ENCODE assay signal across 18 mouse cellular contexts in genomic region chrX:104931153-104931706, GRCm38 (mm10).
DNase-seq lines count a peak whose midpoint lies in the region; ATAC-seq and TF ChIP-seq lines count a peak whose summit lies in the region.
"Had no signal": no experiment of that assay in that cellular context is flagged by ENCODE, and none has a peak within 500 bp of the region (broad histone marks: within the 10 kb centered on the region; RNA-seq: fewer than 3 reads in every experiment).

No protein-coding gene starts in this region.

- no peaks in the 10 kb centered on the region for H3K4me1 ChIP-seq in forebrain, postnatal 0 days (ENCODE audit: insufficient read depth)
- no peaks in the 10 kb centered on the region for H3K4me1 ChIP-seq in forebrain, embryonic 11.5 days (replicated peaks; ENCODE audit: control insufficient read depth, insufficient read depth, low read length)
- H3K4me1 ChIP-seq: embryonic facial prominence, embryonic 15.5 days; lung, embryonic 15.5 days; neural tube, embryonic 15.5 days had no signal

- 79% methylated on average over 2 of the region's 2 CpGs for WGBS in forebrain, postnatal 0 days
- 83% methylated on average over 2 of the region's 2 CpGs for WGBS in forebrain, embryonic 11.5 days

- H3K27me3 ChIP-seq in forebrain, postnatal 0 days (ENCODE audit: insufficient read depth, low read length): no peaks in the 10 kb centered on the region
- H3K27me3 ChIP-seq in forebrain, embryonic 11.5 days (ENCODE audit: control insufficient read depth, insufficient read depth, low read length): peaks cover 4% of the 10 kb centered on the region; the same call in 1 of the 2 replicates

- H3K9me3 ChIP-seq in forebrain, postnatal 0 days (ENCODE audit: low read length): no peaks in the 10 kb centered on the region
- H3K9me3 ChIP-seq in forebrain, embryonic 11.5 days (ENCODE audit: control insufficient read depth, low read length): no peaks in the 10 kb centered on the region
- H3K9me3 ChIP-seq: embryonic facial prominence, embryonic 15.5 days; lung, embryonic 15.5 days; neural tube, embryonic 15.5 days had no signal

- H3K36me3 ChIP-seq in forebrain, postnatal 0 days (ENCODE audit: insufficient read depth): no peaks in the 10 kb centered on the region
- no peaks in the 10 kb centered on the region for H3K36me3 ChIP-seq in forebrain, embryonic 11.5 days (ENCODE audit: control insufficient read depth, insufficient read depth, low read length)
- H3K36me3 ChIP-seq: embryonic facial prominence, embryonic 15.5 days; lung, embryonic 15.5 days; neural tube, embryonic 15.5 days had no signal

- no peak overlapping the region for H3K4me3 ChIP-seq in forebrain, postnatal 0 days (ENCODE audit: low read depth, low read length)
- H3K4me3 ChIP-seq in forebrain, embryonic 11.5 days (ENCODE audit: low read depth, low read length): no peak overlapping the region
- no peak overlapping the region for H3K4me3 ChIP-seq in layer of hippocampus, adult 2 months
- H3K4me3 ChIP-seq: embryonic facial prominence, embryonic 15.5 days; heart, adult 2 months; lung, embryonic 15.5 days; neural tube, embryonic 15.5 days had no signal

- no peak overlapping the region for H3K27ac ChIP-seq in forebrain, postnatal 0 days (ENCODE audit: low read depth, low read length)
- no peak overlapping the region for H3K27ac ChIP-seq in forebrain, embryonic 11.5 days (ENCODE audit: low read depth, low read length)
- H3K27ac ChIP-seq in layer of hippocampus, adult 2 months: peak overlapping the region; percentile 82
- H3K27ac ChIP-seq: embryonic facial prominence, embryonic 15.5 days; heart, adult 2 months; liver, embryonic 14.5 days; lung, embryonic 15.5 days; neural tube, embryonic 15.5 days had no signal

- H3K9ac ChIP-seq in forebrain, postnatal 0 days: no peak overlapping the region
- H3K9ac ChIP-seq in forebrain, embryonic 11.5 days (ENCODE audit: low read length): no peak overlapping the region
- H3K9ac ChIP-seq: embryonic facial prominence, embryonic 15.5 days; liver, embryonic 14.5 days; lung, embryonic 15.5 days; neural tube, embryonic 15.5 days had no signal

- no peak overlapping the region for H3K4me2 ChIP-seq in forebrain, postnatal 0 days (ENCODE audit: low read depth)
- H3K4me2 ChIP-seq in forebrain, embryonic 11.5 days (ENCODE audit: low read depth, low read length, severe bottlenecking): no peak overlapping the region
- H3K4me2 ChIP-seq: embryonic facial prominence, embryonic 15.5 days; lung, embryonic 15.5 days; neural tube, embryonic 15.5 days had no signal

- ATAC-seq in forebrain, postnatal 0 days: peak; percentile 93
- no peak for ATAC-seq in forebrain, embryonic 11.5 days (replicated peaks; ENCODE audit: low FRiP score)

- DNase-seq in forebrain, postnatal 0 days: peak; percentile 54
- no peak for DNase-seq in forebrain, embryonic 11.5 days (ENCODE audit: low spot score)
- DNase-seq in layer of hippocampus, adult 2 months (ENCODE audit: low spot score in 2 of 2): peak in 1 of 2 experiments; percentile 59
- DNase-seq in layer of hippocampus, postnatal 36 days: no peak
- DNase-seq in brain, adult 2 months (ENCODE audit: low read depth, low spot score): peak; percentile 66
- peak; percentile 16 for DNase-seq in layer of hippocampus, adult 9-10 months (ENCODE audit: low spot score)
- DNase-seq in kidney, postnatal 10 days: no peak
- DNase-seq: cerebellum, adult 9-10 months; gastrocnemius, postnatal 14 days; heart, adult 2 months; heart, postnatal 36 days; kidney, adult 11 months; lung, postnatal 4 days; right cerebral cortex, postnatal 25 days had no signal

- no peak for TF ChIP-seq CTCF in forebrain, postnatal 0 days (IDR thresholded peaks at IDR 0.05; ENCODE audit: low read depth)
- TF ChIP-seq CTCF in layer of hippocampus, adult 2 months (conservative IDR thresholded peaks at IDR 0.05): no peak

Comparison
In these comparisons a context has a peak if more than half of its experiments do, and no peak if none do; other contexts are left out.
1. DNase-seq: peak in forebrain, postnatal 0 days (single experiment), brain, adult 2 months (single experiment) and layer of hippocampus, adult 9-10 months (single experiment); none in forebrain, embryonic 11.5 days (single experiment), layer of hippocampus, postnatal 36 days (0 of 2) and kidney, postnatal 10 days (single experiment).